Mouse (Mus musculus) olfactory bulb, adult 2 months (tissue): ENCODE measurements around the gene Gjb3. TPM values are rescaled to one million over a fixed set of nuclear protein-coding genes. Genes with fewer than 3 reads are reported as not detected.

ENCODE experiments used
- H3K27ac ChIP-seq: fragments of 200-500 bp; 2 replicates; pipeline ENCODE4 v1.5.1; 2012; ENCODE audit warnings: low read depth, low read length; ENCODE audit not compliant: insufficient read depth
- H3K4me1 ChIP-seq: fragments of 200-500 bp; 2 replicates; pipeline ENCODE4 v1.6.1; 2012; ENCODE audit warnings: low read length; ENCODE audit not compliant: control insufficient read depth, insufficient read depth
- H3K4me3 ChIP-seq: fragments of 200-500 bp; 2 replicates; pipeline ENCODE4 v1.5.1; 2012; ENCODE audit warnings: mild to moderate bottlenecking, low read depth, low read length, moderate library complexity; ENCODE audit not compliant: insufficient read depth
- CTCF ChIP-seq: fragments of 200-500 bp; IDR thresholded peaks from 2 replicates; pipeline ENCODE4 v1.5.1; 2012; ENCODE audit warnings: low read depth, mild to moderate bottlenecking, low read length, moderate library complexity; ENCODE audit not compliant: insufficient read depth
- POLR2A ChIP-seq: fragments of 200-500 bp; IDR thresholded peaks from 2 replicates; pipeline ENCODE4 v1.6.1; 2012; ENCODE audit warnings: mild to moderate bottlenecking, low read depth, low read length, moderate library complexity; ENCODE audit not compliant: insufficient read depth
- WGBS: fragments of 180-500 bp; shearing (Covaris S2); methylation state at CpG from one replicate; pipeline ENCODE4 v1.1.7; 2018; 5-methylcytosine and 5-hydroxymethylcytosine counted together
- polyA plus RNA-seq: library from polyadenylated mRNA; stranded (reverse); fragments of >200 nt; gene quantifications from 2 replicates; pipeline ENCODE4 v1.2.4, GENCODE M21; 2012; ENCODE audit warnings: low replicate concordance; ENCODE audit not compliant: missing spikeins, insufficient read depth, insufficient read length

Gjb3 gene
- polyA plus RNA-seq, 1 experiment, result not detected

DNA sequence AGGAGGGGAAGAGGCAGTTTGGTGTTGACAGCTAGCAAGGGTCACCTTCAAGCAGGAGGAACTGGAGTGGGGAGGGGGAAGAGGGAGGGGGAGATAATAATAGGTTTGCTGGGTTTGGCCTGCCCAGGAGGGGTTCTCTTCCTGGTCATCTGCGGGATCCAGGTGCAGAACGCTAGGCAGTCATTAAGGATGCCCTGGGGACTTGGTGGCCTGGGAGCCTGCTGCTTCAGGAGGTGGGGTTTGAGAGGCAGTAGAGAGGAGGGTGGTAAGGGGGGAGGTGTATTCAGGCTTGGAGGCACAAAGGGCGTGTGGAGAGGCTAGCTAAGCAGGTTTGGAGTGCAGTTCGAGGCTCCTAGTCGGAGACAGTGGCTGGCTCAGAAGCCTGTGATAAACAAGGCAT is 34.8 kb upstream of the Gjb3 start:
- TF ChIP-seq POLR2A, result no peak
- no peak for TF ChIP-seq CTCF
- Histone ChIP-seq H3K4me3 (no peak overlapping the region), H3K27ac (no peak overlapping the region), H3K4me1 (no peaks in the 10 kb centered on the region)
- WGBS, result 61% methylated on average over 5 of the region's 5 CpGs

- 74% methylated on average over 6 of the region's 6 CpGs for WGBS
- no peak overlapping the region for H3K4me3 ChIP-seq
- H3K4me1 ChIP-seq, result no peaks in the 10 kb centered on the region
- H3K27ac ChIP-seq, result no peak overlapping the region
- no peak for TF ChIP-seq POLR2A
- no peak for TF ChIP-seq CTCF
These were observed 33.8 kb upstream of the Gjb3 start for GRCm38 (mm10) chr4:127364431-127364830.

- WGBS, result 71% methylated on average over 4 of the region's 4 CpGs
- TF ChIP-seq POLR2A, result no peak
- no peak for TF ChIP-seq CTCF
- no peak overlapping the region for H3K27ac ChIP-seq
- no peak overlapping the region for H3K4me3 ChIP-seq
- no peaks in the 10 kb centered on the region for H3K4me1 ChIP-seq
These were observed 32.7 kb upstream of the Gjb3 start for GRCm38 (mm10) chr4:127363331-127363730.

DNA sequence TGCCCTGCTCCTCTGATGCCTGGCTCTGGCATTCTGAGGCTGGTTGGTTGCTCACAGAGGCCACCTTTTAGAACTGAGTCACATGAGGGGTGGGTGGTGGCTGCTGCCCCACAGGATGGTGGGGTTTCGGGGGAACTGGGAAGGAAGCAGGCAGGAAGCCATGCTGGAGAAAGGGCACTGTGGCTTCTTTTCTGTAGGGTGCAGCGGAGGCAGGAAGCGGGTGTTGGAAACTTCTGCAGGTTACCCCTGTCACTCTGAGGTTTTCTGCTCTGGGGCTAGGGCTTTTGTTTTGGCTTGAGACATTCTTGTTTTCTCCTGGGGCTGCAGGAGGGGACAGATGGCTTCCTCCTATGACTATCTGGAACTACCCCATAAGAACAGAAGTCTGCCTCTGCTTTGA is 31.9 kb upstream of the Gjb3 start:
- Histone ChIP-seq H3K4me1 (no peaks in the 10 kb centered on the region), H3K4me3 (no peak overlapping the region), H3K27ac (no peak overlapping the region)
- TF ChIP-seq POLR2A, result no peak
- TF ChIP-seq CTCF, result no peak
- 83% methylated on average over 3 of the region's 3 CpGs for WGBS

DNA sequence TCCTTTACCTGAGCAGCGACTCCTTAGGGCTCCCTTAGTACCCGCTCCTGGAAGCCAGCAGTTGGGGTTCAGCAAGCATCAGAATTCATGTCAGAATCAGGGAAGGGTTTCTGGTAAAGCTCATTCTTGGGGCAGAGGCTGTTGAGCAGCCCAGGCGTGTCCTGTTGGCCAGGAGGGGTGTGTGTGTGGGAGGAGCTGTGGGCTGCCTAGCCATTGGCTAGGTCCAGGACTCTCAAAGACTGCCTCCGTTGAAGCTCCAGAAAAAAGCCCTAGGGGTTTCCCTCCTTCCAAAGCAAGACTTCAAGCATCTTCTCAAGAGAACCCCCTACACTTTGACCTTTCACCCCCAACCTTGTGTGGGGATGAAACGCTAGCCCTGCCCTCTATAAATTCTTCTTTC is 27.4 kb upstream of the Gjb3 start, which contains the start of gene Gjb5:
Gene Gjb5 (minus strand): TSS at position 164 of the 400 bp plus-strand sequence.
- no peak for TF ChIP-seq CTCF
- no peak for TF ChIP-seq POLR2A
- Histone ChIP-seq H3K4me1 (no peaks in the 10 kb centered on the region), H3K4me3 (no peak within 1 kb of the TSS), H3K27ac (no peak within 1 kb of the TSS)
- 47% methylated on average over 5 of the region's 5 CpGs for WGBS

- no peaks in the 10 kb centered on the region for H3K4me1 ChIP-seq
- H3K27ac ChIP-seq, result no peak overlapping the region
- TF ChIP-seq CTCF, result no peak
- TF ChIP-seq POLR2A, result no peak
- H3K4me3 ChIP-seq, result no peak overlapping the region
- 81% methylated on average over 15 of the region's 15 CpGs for WGBS
These were observed 24.2 kb upstream of the Gjb3 start for GRCm38 (mm10) chr4:127354506-127355485.

DNA sequence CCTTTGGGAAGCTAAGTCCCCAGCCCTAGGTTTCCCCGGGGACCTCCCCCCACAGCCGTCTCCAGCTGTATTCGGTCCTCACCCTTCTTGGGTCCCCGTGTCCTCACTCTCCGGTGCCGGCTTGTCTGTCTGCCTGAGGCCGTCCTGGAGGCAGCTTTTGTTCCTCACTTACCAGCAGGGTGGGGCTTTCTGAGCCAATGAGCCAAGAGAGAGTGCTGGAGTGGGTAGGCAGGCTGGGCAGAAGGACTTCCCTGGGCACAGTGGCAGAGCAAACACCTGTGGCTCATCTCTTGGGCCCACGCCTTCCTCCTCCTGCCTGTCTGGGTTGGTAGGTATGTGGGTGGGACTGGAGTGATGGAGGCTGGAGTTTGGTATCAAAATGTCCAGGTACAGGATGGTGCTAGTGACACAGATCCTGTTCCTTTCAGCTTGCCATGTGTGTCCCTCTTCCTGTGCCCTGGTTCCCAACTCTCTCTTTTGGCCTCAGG is 23.4 kb upstream of the Gjb3 start, which contains the start of gene Gjb4:
Gene Gjb4 (minus strand): TSS at position 131 of the 488 bp plus-strand sequence.
- no peak within 1 kb of the TSS for H3K27ac ChIP-seq
- TF ChIP-seq CTCF (no peak), POLR2A (no peak)
- H3K4me1 ChIP-seq, result no peaks in the 10 kb centered on the region
- H3K4me3 ChIP-seq, result no peak within 1 kb of the TSS
- 68% methylated on average over 8 of the region's 8 CpGs for WGBS

- H3K4me3 ChIP-seq, result no peak overlapping the region
- no peak overlapping the region for H3K27ac ChIP-seq
- H3K4me1 ChIP-seq, result no peaks in the 10 kb centered on the region
- WGBS, result 24% methylated on average over 1 of the region's 1 CpGs
- TF ChIP-seq CTCF (no peak), POLR2A (no peak)
These were observed 21.9 kb upstream of the Gjb3 start for GRCm38 (mm10) chr4:127352594-127352993.

GRCm38 (mm10) chr4:127349560-127350300 is 19.1 kb upstream of the Gjb3 start:
- TF ChIP-seq CTCF (no peak), POLR2A (no peak)
- Histone ChIP-seq H3K4me3 (no peak overlapping the region), H3K4me1 (no peaks in the 10 kb centered on the region), H3K27ac (no peak overlapping the region)
- 78% methylated on average over 4 of the region's 4 CpGs for WGBS
